Mouse (Mus musculus) C2C12 (cell line): ENCODE results near the gene Uchl1. TPM values are rescaled to one million over a fixed set of nuclear protein-coding genes. Genes with fewer than 3 reads are reported as not detected.

ENCODE experiments used
- H3K27me3 ChIP-seq: one replicate; pipeline ENCODE4 v1.6.1; 2011; ENCODE audit not compliant: control insufficient read depth, insufficient read depth, insufficient read length
- H3K36me3 ChIP-seq: one replicate; pipeline ENCODE4 v1.6.1; 2011; ENCODE audit not compliant: control insufficient read depth, insufficient read depth
- H3K4me3 ChIP-seq: one replicate; pipeline ENCODE4 v1.5.1; 2011; ENCODE audit warnings: mild to moderate bottlenecking, control low read depth; ENCODE audit not compliant: poor library complexity, insufficient read depth, severe bottlenecking
- H3K79me2 ChIP-seq: one replicate; pipeline ENCODE4 v1.6.1; 2011; ENCODE audit not compliant: control insufficient read depth, insufficient read depth
- H3K79me3 ChIP-seq: one replicate; pipeline ENCODE4 v1.6.1; 2011; ENCODE audit warnings: low read depth, control low read depth
- H3ac ChIP-seq: one replicate; pipeline ENCODE3; 2011; ENCODE audit warnings: low read depth; ENCODE audit not compliant: control insufficient read depth, insufficient read length
- CEBPB ChIP-seq: IDR thresholded peaks from one replicate; pipeline ENCODE4 v1.6.1; 2011; ENCODE audit warnings: low read depth, mild to moderate bottlenecking, control low read depth, moderate library complexity
- CTCF ChIP-seq: IDR thresholded peaks from one replicate; pipeline ENCODE4 v1.5.1; 2011; ENCODE audit not compliant: control insufficient read depth, insufficient read depth, insufficient read length
- FOSL1 ChIP-seq: IDR thresholded peaks from one replicate; pipeline ENCODE4 v1.8.0; 2011; ENCODE audit warnings: mild to moderate bottlenecking, low read length; ENCODE audit not compliant: poor library complexity, insufficient read depth, severe bottlenecking
- MAX ChIP-seq: IDR thresholded peaks from one replicate; pipeline ENCODE4 v1.6.1; 2011; ENCODE audit warnings: mild to moderate bottlenecking, control low read depth
- MYOD1 ChIP-seq: IDR thresholded peaks from one replicate; pipeline ENCODE4 v1.6.1; 2011; ENCODE audit warnings: low read depth; ENCODE audit not compliant: control insufficient read depth, insufficient read length
- MYOG ChIP-seq: IDR thresholded peaks from one replicate; pipeline ENCODE4 v1.6.1; 2011; ENCODE audit not compliant: control insufficient read depth, insufficient read length; ENCODE audit errors: extremely low read depth
- USF1 ChIP-seq: IDR thresholded peaks from one replicate; pipeline ENCODE4 v1.6.1; 2011; ENCODE audit warnings: low read depth, mild to moderate bottlenecking, control low read depth, moderate library complexity
- polyA plus RNA-seq: library from polyadenylated mRNA; unstranded; fragments of >200 nt; fragmentation: generic; extraction: Trizol; gene quantifications from one replicate; pipeline ENCODE4 v1.2.1, GENCODE M21; 2012; ENCODE audit warnings: missing spikeins

Uchl1 gene
- polyA plus RNA-seq, 1 experiment: 18.3 TPM

- Histone ChIP-seq H3ac (no peak overlapping the region), H3K79me2 (no peaks in the 10 kb centered on the region), H3K79me3 (no peaks in the 10 kb centered on the region), H3K27me3 (no peaks in the 10 kb centered on the region), H3K4me3 (no peak overlapping the region), H3K36me3 (no peaks in the 10 kb centered on the region)
- TF ChIP-seq FOSL1 (no peak), USF1 (no peak), CEBPB (no peak), MYOG (no peak), MAX (no peak), MYOD1 (no peak), CTCF (no peak)
These were observed 21.7 kb upstream of the Uchl1 start for GRCm38 (mm10) chr5:66654220-66654619.

- Histone ChIP-seq H3K79me3 (no peaks in the 10 kb centered on the region), H3K79me2 (no peaks in the 10 kb centered on the region), H3ac (no peak overlapping the region), H3K4me3 (no peak overlapping the region), H3K36me3 (no peaks in the 10 kb centered on the region), H3K27me3 (peaks cover 24% of the 10 kb centered on the region)
- TF ChIP-seq CEBPB (no peak), MYOD1 (no peak), MYOG (no peak), FOSL1 (no peak), CTCF (no peak), MAX (no peak), USF1 (no peak)
These were observed 551 bp upstream of the Uchl1 start for GRCm38 (mm10) chr5:66675189-66675890.

GRCm38 (mm10) chr5:66676457-66677117 lies 696 bp downstream of the Uchl1 start:
- Histone ChIP-seq H3K36me3 (no peaks in the 10 kb centered on the region), H3ac (no peak overlapping the region), H3K4me3 (no peak overlapping the region), H3K27me3 (peaks cover 24% of the 10 kb centered on the region), H3K79me3 (no peaks in the 10 kb centered on the region), H3K79me2 (no peaks in the 10 kb centered on the region)
- TF ChIP-seq MAX (no peak), MYOG (no peak), CTCF (no peak), FOSL1 (no peak), USF1 (no peak), MYOD1 (no peak), CEBPB (no peak)

- no peak for TF ChIP-seq USF1
- no peak for TF ChIP-seq MAX
- TF ChIP-seq CTCF: no peak
- TF ChIP-seq FOSL1: no peak
- TF ChIP-seq MYOD1: no peak
- no peak for TF ChIP-seq CEBPB
- TF ChIP-seq MYOG: no peak
- Histone ChIP-seq H3K27me3 (peaks cover 16% of the 10 kb centered on the region), H3K79me3 (no peaks in the 10 kb centered on the region), H3K4me3 (no peak overlapping the region), H3ac (no peak overlapping the region), H3K36me3 (no peaks in the 10 kb centered on the region), H3K79me2 (no peaks in the 10 kb centered on the region)
These were observed 1.8 kb downstream of the Uchl1 start for GRCm38 (mm10) chr5:66677411-66678345.

GRCm38 (mm10) chr5:66679222-66679621 lies 3.3 kb downstream of the Uchl1 start:
- Histone ChIP-seq H3ac (no peak overlapping the region), H3K79me2 (no peaks in the 10 kb centered on the region), H3K79me3 (no peaks in the 10 kb centered on the region), H3K4me3 (no peak overlapping the region), H3K27me3 (peaks cover 9% of the 10 kb centered on the region), H3K36me3 (no peaks in the 10 kb centered on the region)
- TF ChIP-seq MYOD1: no peak
- no peak for TF ChIP-seq MYOG
